Mouse (Mus musculus) liver, embryonic 11.5 days (tissue): ENCODE results near the gene Dusp27. TPM values are rescaled to one million over a fixed set of nuclear protein-coding genes. Genes with fewer than 3 reads are reported as not detected.
"Not testable (repeated sequence)": the region's sequence is repeated elsewhere in the genome, so short reads cannot be mapped to it uniquely, and the experiment has no call there.

Experiments used
- ATAC-seq: fragments of 200-750 bp; cut with Nextera tagmentation; replicated peaks from 2 replicates; pipeline ENCODE4 v1.8.0; 2017; ENCODE audit warnings: moderate number of reproducible peaks, mild to moderate bottlenecking, moderate TSS enrichment, moderate library complexity; ENCODE audit not compliant: low FRiP score
- DNase-seq: peaks from one replicate; pipeline ENCODE4 v3.0.0-alpha.2; 2017; ENCODE audit warnings: low spot score
- H3K27ac ChIP-seq: fragments of 300-500 bp; sonication (generic); 2 replicates; pipeline ENCODE4 v1.5.1; 2014; ENCODE audit warnings: mild to moderate bottlenecking, low read depth, low read length, control low read depth
- H3K27me3 ChIP-seq: fragments of 300-500 bp; sonication (generic); replicated peaks from 2 replicates; pipeline ENCODE4 v1.6.1; 2014; ENCODE audit warnings: low read length, mixed read lengths; ENCODE audit not compliant: control insufficient read depth, insufficient read depth
- H3K36me3 ChIP-seq: fragments of 300-500 bp; sonication (generic); 2 replicates; pipeline ENCODE4 v1.6.1; 2014; ENCODE audit warnings: mild to moderate bottlenecking, low read length, moderate library complexity, mixed read lengths; ENCODE audit not compliant: control insufficient read depth, insufficient read depth
- H3K4me1 ChIP-seq: fragments of 300-500 bp; sonication (generic); replicated peaks from 2 replicates; pipeline ENCODE4 v1.6.1; 2014; ENCODE audit warnings: low read length, mixed read lengths; ENCODE audit not compliant: control insufficient read depth, insufficient read depth
- H3K4me2 ChIP-seq: fragments of 300-500 bp; sonication (generic); 2 replicates; pipeline ENCODE4 v1.6.1; 2014; ENCODE audit warnings: mild to moderate bottlenecking, control low read depth, moderate library complexity
- H3K4me3 ChIP-seq: fragments of 300-500 bp; sonication (generic); 2 replicates; pipeline ENCODE4 v1.5.1; 2014; ENCODE audit warnings: low read depth, low read length, control low read depth
- H3K9ac ChIP-seq: fragments of 300-500 bp; sonication (generic); 2 replicates; pipeline ENCODE4 v1.6.1; 2014; ENCODE audit warnings: low read depth, low read length, control low read depth
- H3K9me3 ChIP-seq: fragments of 300-500 bp; sonication (generic); 2 replicates; pipeline ENCODE4 v1.6.1; 2016; ENCODE audit warnings: low read length, inconsistent platforms, mixed read lengths; ENCODE audit not compliant: control insufficient read depth
- WGBS: fragments of 180-500 bp; shearing (Covaris S2); extraction: QIAGEN DNeasy Blood & Tissue Kit; methylation state at CpG from one replicate; pipeline ENCODE4 v1.1.7; 2014; 5-methylcytosine and 5-hydroxymethylcytosine counted together
- polyA plus RNA-seq: library from polyadenylated mRNA; unstranded; fragments of >200 nt; fragmentation: Nextera tagmentation; extraction: Ambion mirVana; gene quantifications from 2 replicates; pipeline ENCODE4 v1.2.1, GENCODE M21; 2014

The Dusp27 gene
- polyA plus RNA-seq, 1 experiment from 2014 or later: 1.0 TPM

- no peak overlapping the region for H3K27ac ChIP-seq
- no peaks in the 10 kb centered on the region for H3K36me3 ChIP-seq
- no peak overlapping the region for H3K4me3 ChIP-seq
- WGBS: 71% methylated on average over 11 of the region's 11 CpGs
- no peak overlapping the region for H3K9ac ChIP-seq
- H3K9me3 ChIP-seq: no peaks in the 10 kb centered on the region
- no peak overlapping the region for H3K4me2 ChIP-seq
- peaks cover 9% of the 10 kb centered on the region for H3K4me1 ChIP-seq
- H3K27me3 ChIP-seq: peaks cover 19% of the 10 kb centered on the region
- no peak for ATAC-seq
- no peak for DNase-seq
Measured at GRCm38 (mm10) chr1:166151341-166151740, 23.6 kb upstream of the Dusp27 start.

- ATAC-seq: peak; percentile 40; the same call in 1 of the 2 replicates
- Histone ChIP-seq H3K4me3 (no peak overlapping the region), H3K4me2 (no peak overlapping the region), H3K9me3 (no peaks in the 10 kb centered on the region), H3K27me3 (peaks cover 10% of the 10 kb centered on the region), H3K27ac (no peak overlapping the region), H3K4me1 (peaks cover 9% of the 10 kb centered on the region), H3K36me3 (no peaks in the 10 kb centered on the region), H3K9ac (no peak overlapping the region)
- WGBS: 47% methylated on average over 7 of the region's 7 CpGs
- no peak for DNase-seq
Measured at GRCm38 (mm10) chr1:166150035-166150434, 22.3 kb upstream of the Dusp27 start.

- Histone ChIP-seq H3K4me2 (no peak overlapping the region), H3K27me3 (peaks cover 4% of the 10 kb centered on the region), H3K36me3 (no peaks in the 10 kb centered on the region), H3K9ac (no peak overlapping the region), H3K4me1 (peaks cover 8% of the 10 kb centered on the region), H3K27ac (no peak overlapping the region), H3K9me3 (no peaks in the 10 kb centered on the region), H3K4me3 (no peak overlapping the region)
- no peak for DNase-seq
- no peak for ATAC-seq
- WGBS: 72% methylated on average over 4 of the region's 4 CpGs
Measured at GRCm38 (mm10) chr1:166149441-166149840, 21.7 kb upstream of the Dusp27 start.

DNA sequence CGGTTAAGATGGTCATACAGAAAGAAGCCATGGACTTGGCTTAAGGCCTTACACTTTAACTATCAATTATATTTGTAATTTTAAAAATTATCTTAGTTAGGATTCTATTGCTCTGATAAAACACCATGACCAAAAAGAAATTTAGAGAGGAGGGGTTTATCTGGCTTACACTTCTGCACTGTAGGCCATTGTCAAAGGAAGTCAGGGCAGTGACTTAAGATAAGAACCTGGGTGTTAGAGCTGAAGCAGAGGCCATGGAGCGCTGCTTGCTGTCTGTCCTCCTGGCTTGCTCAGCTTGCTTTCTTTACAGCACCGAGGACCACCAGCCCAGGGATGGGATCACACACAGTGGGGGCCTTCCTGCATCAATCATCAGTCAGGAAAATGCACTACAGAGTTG lies 19.9 kb upstream of the Dusp27 start:
- no peaks in the 10 kb centered on the region for H3K36me3 ChIP-seq
- 0 out of 2 replicates have a peak overlapping the region, but pooled peaks have one; percentile 9 for H3K27ac ChIP-seq
- H3K4me2 ChIP-seq: no peak overlapping the region
- peak; percentile 76 for ATAC-seq
- H3K27me3 ChIP-seq: no peaks in the 10 kb centered on the region
- no peaks in the 10 kb centered on the region for H3K9me3 ChIP-seq
- 47% methylated on average over 3 of the region's 3 CpGs for WGBS
- peaks cover 8% of the 10 kb centered on the region for H3K4me1 ChIP-seq
- H3K9ac ChIP-seq: no peak overlapping the region
- no peak for DNase-seq
- no peak overlapping the region for H3K4me3 ChIP-seq

- no peak for ATAC-seq
- H3K4me2 ChIP-seq: no peak overlapping the region
- DNase-seq: no peak
- no peaks in the 10 kb centered on the region for H3K36me3 ChIP-seq
- H3K4me3 ChIP-seq: no peak overlapping the region
- no peak overlapping the region for H3K27ac ChIP-seq
- 69% methylated on average over 11 of the region's 11 CpGs for WGBS
- no peaks in the 10 kb centered on the region for H3K9me3 ChIP-seq
- H3K9ac ChIP-seq: no peak overlapping the region
- no peaks in the 10 kb centered on the region for H3K27me3 ChIP-seq
- H3K4me1 ChIP-seq: peaks cover 8% of the 10 kb centered on the region
Measured at GRCm38 (mm10) chr1:166146626-166147025, 18.9 kb upstream of the Dusp27 start.

DNA sequence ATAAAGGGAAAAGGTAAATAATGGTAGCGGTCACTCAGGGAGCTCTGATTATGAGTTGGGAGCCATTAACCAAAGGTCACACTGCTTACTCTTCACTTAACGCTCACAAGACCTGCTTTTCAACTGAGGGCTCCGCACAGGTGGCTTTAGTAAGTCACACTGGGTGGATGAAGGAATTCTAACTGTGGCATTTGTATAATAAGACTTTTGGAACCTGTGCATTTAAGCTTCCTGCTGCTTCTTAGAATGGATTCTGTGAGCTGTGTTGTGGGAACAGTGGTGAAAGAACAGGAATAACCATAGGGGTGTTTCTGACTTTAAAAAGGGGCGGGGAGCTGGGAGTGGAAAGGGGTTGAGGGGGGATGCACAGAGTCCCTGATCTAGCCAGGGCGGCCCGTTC lies 14.6 kb upstream of the Dusp27 start:
- 69% methylated on average over 6 of the region's 6 CpGs for WGBS
- no peaks in the 10 kb centered on the region for H3K36me3 ChIP-seq
- H3K4me1 ChIP-seq: peaks cover 8% of the 10 kb centered on the region
- DNase-seq (no peak), ATAC-seq (no peak)
- H3K27me3 ChIP-seq: no peaks in the 10 kb centered on the region
- no peak overlapping the region for H3K4me3 ChIP-seq
- no peak overlapping the region for H3K4me2 ChIP-seq
- H3K9ac ChIP-seq: no peak overlapping the region
- H3K27ac ChIP-seq: no peak overlapping the region
- H3K9me3 ChIP-seq: no peaks in the 10 kb centered on the region

GRCm38 (mm10) chr1:166141868-166142267 lies 14.1 kb upstream of the Dusp27 start:
- not testable (repeated sequence) for H3K4me2 ChIP-seq, DNase-seq, H3K9ac ChIP-seq, ATAC-seq, H3K27ac ChIP-seq, H3K27me3 ChIP-seq, H3K4me1 ChIP-seq, H3K36me3 ChIP-seq, H3K9me3 ChIP-seq, H3K4me3 ChIP-seq
- WGBS: 85% methylated on average over 9 of the region's 9 CpGs

DNA sequence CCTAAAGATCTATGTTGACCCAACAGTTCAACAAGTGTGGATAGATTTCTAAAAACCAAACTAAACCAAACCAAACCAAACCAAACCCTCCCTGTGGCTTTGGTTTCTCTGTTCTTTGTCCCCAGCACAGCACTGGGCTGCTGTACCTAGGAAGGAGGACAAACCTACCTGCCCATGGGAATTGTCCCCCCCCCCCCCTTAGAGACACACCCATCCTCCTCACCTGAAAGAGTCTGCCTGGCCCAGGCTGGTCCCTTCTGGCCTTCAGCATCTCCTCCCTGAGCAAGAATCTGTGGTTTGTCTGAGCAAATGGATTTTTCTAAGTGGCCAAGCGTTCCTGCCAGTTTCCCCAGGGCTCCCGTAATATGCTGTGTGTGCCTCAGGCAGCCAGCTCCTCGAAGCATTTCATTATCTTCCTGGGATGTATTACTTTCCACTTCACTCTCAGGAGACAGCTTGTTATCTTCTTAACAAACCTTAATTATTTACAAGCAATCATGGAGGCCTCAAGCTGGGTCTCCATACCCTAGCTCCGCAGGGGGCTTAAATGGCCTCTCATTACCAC lies 12.0 kb upstream of the Dusp27 start:
- H3K27me3 ChIP-seq: no peaks in the 10 kb centered on the region
- 66% methylated on average over 4 of the region's 4 CpGs for WGBS
- DNase-seq: no peak
- H3K27ac ChIP-seq: no peak overlapping the region
- no peak for ATAC-seq
- H3K4me2 ChIP-seq: no peak overlapping the region
- peaks cover 8% of the 10 kb centered on the region for H3K4me1 ChIP-seq
- H3K4me3 ChIP-seq: no peak overlapping the region
- no peaks in the 10 kb centered on the region for H3K36me3 ChIP-seq
- no peaks in the 10 kb centered on the region for H3K9me3 ChIP-seq
- no peak overlapping the region for H3K9ac ChIP-seq

DNA sequence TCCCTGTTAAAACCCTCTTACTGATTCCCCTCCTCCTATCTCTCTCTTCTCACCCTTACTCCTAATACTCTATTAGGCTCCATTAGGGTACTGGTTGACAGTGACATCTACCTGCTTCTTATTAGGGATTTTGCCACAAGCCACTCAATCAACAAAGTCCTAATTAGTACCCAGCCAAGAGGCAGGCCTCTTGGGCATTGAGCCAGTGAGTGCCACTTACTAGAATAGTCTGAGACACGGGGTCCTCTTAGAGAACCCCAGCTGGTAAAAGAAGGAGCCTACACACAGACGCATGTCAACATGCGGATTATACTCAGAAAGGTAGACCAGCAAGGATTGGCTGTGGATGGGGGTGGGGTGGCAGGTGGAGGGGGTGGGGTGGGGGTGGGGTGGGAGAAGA lies 11.4 kb upstream of the Dusp27 start:
- Histone ChIP-seq H3K4me2 (no peak overlapping the region), H3K9ac (no peak overlapping the region), H3K4me3 (no peak overlapping the region), H3K9me3 (no peaks in the 10 kb centered on the region), H3K27me3 (no peaks in the 10 kb centered on the region), H3K27ac (no peak overlapping the region), H3K4me1 (peaks cover 8% of the 10 kb centered on the region), H3K36me3 (no peaks in the 10 kb centered on the region)
- DNase-seq (no peak), ATAC-seq (no peak)
- WGBS: 80% methylated on average over 3 of the region's 3 CpGs
